Mouse (Mus musculus): ENCODE measurements around the gene Rad9a. TPM values are rescaled to one million over a fixed set of nuclear protein-coding genes. Genes with fewer than 3 reads are reported as not detected.

Gene Rad9a
- total and polyA plus RNA-seq, 3 experiments = 21.3 to 37.9 TPM; not detected in 1

- Histone ChIP-seq H3K27ac (ENCODE audit: control insufficient read depth, low read depth, low read length) (no peak overlapping the region), H3K4me1 (ENCODE audit: control insufficient read depth in 1 of 2, insufficient read depth in 2 of 2, low read length in 2 of 2) (peaks cover 11 to 37% of the 10 kb centered on the region in 2 experiments), H3K27me3 (ENCODE audit: control insufficient read depth in 1 of 2, insufficient read depth in 2 of 2, low read length in 2 of 2) (peaks cover 10 to 16% of the 10 kb centered on the region in 2 experiments), H3K36me3 (ENCODE audit: control insufficient read depth in 1 of 2, insufficient read depth in 2 of 2, low read length in 2 of 2) (peaks cover 0 to 33% of the 10 kb centered on the region in 2 experiments; a peak in 2 of 4 replicates), H3K9me3 (replicated peaks; ENCODE audit: insufficient read depth, low read length) (no peaks in the 10 kb centered on the region), H3K4me3 (ENCODE audit: control insufficient read depth in 1 of 2, insufficient read depth in 1 of 2, low read depth in 2 of 2, low read length in 2 of 2) (no peak overlapping the region), H3K79me2 (ENCODE audit: control insufficient read depth, insufficient read depth, low read length, poor library complexity) (peaks cover 2% of the 10 kb centered on the region; the same call in 1 of the 2 replicates), H3K9ac (ENCODE audit: control insufficient read depth, low read depth, low read length, poor library complexity, severe bottlenecking) (no peak overlapping the region)
- TF ChIP-seq MAZ (IDR thresholded peaks at IDR 0.05; ENCODE audit: low read depth, low read length) (no peak), GATA1 (IDR thresholded peaks at IDR 0.05; ENCODE audit: low read depth, low read length) (no peak), ZKSCAN1 (IDR thresholded peaks at IDR 0.05; ENCODE audit: low read depth, low read length) (no peak), POLR2A (IDR thresholded peaks at IDR 0.05; ENCODE audit: control insufficient read depth in 1 of 2, insufficient read depth in 1 of 2, low read depth in 1 of 2, low read length in 2 of 2, poor library complexity in 1 of 2) (no peak), KAT2A (conservative IDR thresholded peaks at IDR 0.05; ENCODE audit: low read depth, low read length) (no peak), USF1 (IDR thresholded peaks at IDR 0.05; ENCODE audit: low read depth, low read length) (no peak), MEF2A (IDR thresholded peaks at IDR 0.05; ENCODE audit: extremely low read depth, insufficient replicate concordance, low read depth, low read length, poor library complexity, severe bottlenecking) (no peak), UBTF (IDR thresholded peaks at IDR 0.05; ENCODE audit: borderline replicate concordance, insufficient read depth, low read depth, low read length) (no peak), MAFK (IDR thresholded peaks at IDR 0.05; ENCODE audit: borderline replicate concordance, low read depth, low read length) (no peak), TAL1 (IDR thresholded peaks at IDR 0.05; ENCODE audit: low read length) (no peak), TCF12 (IDR thresholded peaks at IDR 0.05; ENCODE audit: low read depth, low read length) (no peak), POLR2AphosphoS5 (IDR thresholded peaks at IDR 0.05; ENCODE audit: borderline replicate concordance, low read depth, low read length) (no peak), ZMIZ1 (IDR thresholded peaks at IDR 0.05; ENCODE audit: low read depth, low read length) (no peak), POLR2AphosphoS2 (IDR thresholded peaks at IDR 0.05; ENCODE audit: low read length) (no peak), HCFC1 (IDR thresholded peaks at IDR 0.05; ENCODE audit: low read depth, low read length) (no peak), MYB (IDR thresholded peaks at IDR 0.05; ENCODE audit: low read depth, low read length) (no peak), EP300 (IDR thresholded peaks at IDR 0.05; ENCODE audit: low read depth in 1 of 2, low read length in 2 of 2) (no peak)
- DNase-seq (ENCODE audit: low read depth, low spot score) = no peak
These were observed 15.7 kb upstream of the Rad9a start for GRCm38 (mm10) chr19:4217140-4217539.

DNA sequence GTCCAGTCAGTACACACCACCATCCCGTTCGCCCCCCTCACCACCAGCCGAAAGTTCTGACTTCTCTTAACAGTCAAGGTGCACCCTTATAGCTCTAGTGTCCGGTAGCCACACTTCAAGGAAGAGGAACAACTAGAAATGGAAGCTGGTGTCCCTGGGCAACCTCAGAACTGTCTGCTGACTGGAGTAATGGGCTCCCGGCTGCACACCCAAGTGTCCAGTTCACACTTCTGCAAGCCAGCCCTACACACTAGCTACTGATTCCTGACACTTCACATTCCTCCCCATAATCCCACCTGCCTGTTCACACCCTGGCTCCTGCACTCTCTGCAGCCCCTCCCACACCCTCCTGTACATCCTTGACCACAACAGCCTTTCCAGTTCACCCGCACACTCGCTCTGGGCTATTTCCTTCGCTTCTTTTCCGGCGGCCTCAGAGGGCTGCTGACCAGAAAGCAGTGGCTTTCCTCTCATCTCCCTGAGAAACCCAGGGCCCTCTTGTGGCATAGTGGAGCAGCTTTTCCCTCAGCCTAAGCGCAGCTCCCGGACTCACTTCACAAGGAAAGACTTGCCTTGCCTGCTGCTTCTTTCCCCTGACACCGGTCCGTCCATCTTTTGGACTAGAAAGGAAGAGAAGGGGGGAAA is 14.7 kb upstream of the Rad9a start:
- no peak overlapping the region for H3K4me3 ChIP-seq (ENCODE audit: control insufficient read depth in 1 of 2, insufficient read depth in 1 of 2, low read depth in 2 of 2, low read length in 2 of 2)
- DNase-seq (ENCODE audit: low read depth, low spot score) = no peak
- H3K36me3 ChIP-seq (ENCODE audit: control insufficient read depth in 1 of 2, insufficient read depth in 2 of 2, low read length in 2 of 2) = peaks cover 0 to 25% of the 10 kb centered on the region in 2 experiments; a peak in 2 of 4 replicates
- TF ChIP-seq GATA1 (IDR thresholded peaks at IDR 0.05; ENCODE audit: low read depth, low read length) (no peak), HCFC1 (IDR thresholded peaks at IDR 0.05; ENCODE audit: low read depth, low read length) (no peak), NELFE (IDR thresholded peaks at IDR 0.05; ENCODE audit: low read depth, low read length) (no peak), TAL1 (IDR thresholded peaks at IDR 0.05; ENCODE audit: low read length) (no peak), USF2 (IDR thresholded peaks at IDR 0.05; ENCODE audit: borderline replicate concordance in 1 of 2, insufficient read depth in 1 of 2, low read depth in 1 of 2, low read length in 2 of 2) (no peak), JUND (IDR thresholded peaks at IDR 0.05; ENCODE audit: low read depth, low read length) (no peak), UBTF (IDR thresholded peaks at IDR 0.05; ENCODE audit: borderline replicate concordance, insufficient read depth, low read depth, low read length) (no peak), CTCF (IDR thresholded peaks at IDR 0.05 in 2 of 3, conservative IDR thresholded peaks at IDR 0.05 in 1 of 3; ENCODE audit: control insufficient read depth in 1 of 3, insufficient read depth in 1 of 3, low read depth in 2 of 3, low read length in 3 of 3, poor library complexity in 1 of 3, severe bottlenecking in 1 of 3) (no peak), SMC3 (IDR thresholded peaks at IDR 0.05; ENCODE audit: low read depth, low read length) (no peak), ZC3H11A (IDR thresholded peaks at IDR 0.05; ENCODE audit: low read depth, low read length) (no peak), USF1 (IDR thresholded peaks at IDR 0.05; ENCODE audit: low read depth, low read length) (no peak), MYB (IDR thresholded peaks at IDR 0.05; ENCODE audit: low read depth, low read length) (no peak), ZMIZ1 (IDR thresholded peaks at IDR 0.05; ENCODE audit: low read depth, low read length) (no peak), MAZ (IDR thresholded peaks at IDR 0.05; ENCODE audit: low read depth, low read length) (no peak), EP300 (IDR thresholded peaks at IDR 0.05; ENCODE audit: low read depth in 1 of 2, low read length in 2 of 2) (no peak), MAFK (IDR thresholded peaks at IDR 0.05; ENCODE audit: borderline replicate concordance, low read depth, low read length) (no peak)
- H3K27ac ChIP-seq (ENCODE audit: control insufficient read depth, low read depth, low read length) = no peak overlapping the region
- no peaks in the 10 kb centered on the region for H3K9me3 ChIP-seq (replicated peaks; ENCODE audit: insufficient read depth, low read length)
- H3K27me3 ChIP-seq (ENCODE audit: control insufficient read depth in 1 of 2, insufficient read depth in 2 of 2, low read length in 2 of 2) = peaks cover 10 to 18% of the 10 kb centered on the region in 2 experiments
- H3K9ac ChIP-seq (ENCODE audit: control insufficient read depth, low read depth, low read length, poor library complexity, severe bottlenecking) = no peak overlapping the region
- peaks cover 2% of the 10 kb centered on the region; the same call in 1 of the 2 replicates for H3K79me2 ChIP-seq (ENCODE audit: control insufficient read depth, insufficient read depth, low read length, poor library complexity)
- peaks cover 6 to 29% of the 10 kb centered on the region in 2 experiments for H3K4me1 ChIP-seq (ENCODE audit: control insufficient read depth in 1 of 2, insufficient read depth in 2 of 2, low read length in 2 of 2)
